ENCODE assay signal across 10 mouse cellular contexts in genomic region chr10:64861439-64861838, GRCm38 (mm10).
DNase-seq lines count a peak whose midpoint lies in the region; ATAC-seq and TF ChIP-seq lines count a peak whose summit lies in the region.
"Had no signal": no experiment of that assay in that cellular context is flagged by ENCODE, and none has a peak within 500 bp of the region (broad histone marks: within the 10 kb centered on the region; RNA-seq: fewer than 3 reads in every experiment).

No protein-coding gene starts in this region.

- H3K9ac ChIP-seq in hindbrain, postnatal 0 days (replicated peaks; ENCODE audit: low read length): no peak overlapping the region
- no peak overlapping the region for H3K9ac ChIP-seq in hindbrain, embryonic 11.5 days (ENCODE audit: low read depth, low read length)
- H3K9ac ChIP-seq: embryonic facial prominence, embryonic 12.5 days; neural tube, embryonic 15.5 days had no signal

- peak; percentile 8 for DNase-seq in hindbrain, postnatal 0 days (ENCODE audit: low spot score)
- DNase-seq in hindbrain, embryonic 11.5 days (ENCODE audit: low spot score): no peak
- DNase-seq in urinary bladder, postnatal 14 days (ENCODE audit: low spot score): peak; percentile 3
- DNase-seq in urinary bladder, postnatal 36 days (ENCODE audit: low spot score in 2 of 2): no peak
- DNase-seq in cerebellum, adult 8-10 months: peak; percentile 10
- DNase-seq in spleen, adult 12 weeks (ENCODE audit: low spot score): no peak
- DNase-seq in natural killer cell, adult 2 months (ENCODE audit: low spot score in 2 of 2): no peak

- no peak overlapping the region for H3K27ac ChIP-seq in hindbrain, postnatal 0 days
- H3K27ac ChIP-seq in hindbrain, embryonic 11.5 days (ENCODE audit: low read depth, low read length): no peak overlapping the region
- H3K27ac ChIP-seq: embryonic facial prominence, embryonic 12.5 days; macrophage; neural tube, embryonic 15.5 days had no signal

- no peaks in the 10 kb centered on the region for H3K27me3 ChIP-seq in hindbrain, postnatal 0 days (ENCODE audit: insufficient read depth, low read length)
- H3K27me3 ChIP-seq in hindbrain, embryonic 11.5 days (ENCODE audit: control insufficient read depth, insufficient read depth, low read length): no peaks in the 10 kb centered on the region
- H3K27me3 ChIP-seq: embryonic facial prominence, embryonic 12.5 days; neural tube, embryonic 15.5 days had no signal

- H3K4me3 ChIP-seq in hindbrain, postnatal 0 days (ENCODE audit: low read length): no peak overlapping the region
- H3K4me3 ChIP-seq in hindbrain, embryonic 11.5 days (ENCODE audit: low read depth, low read length): no peak overlapping the region
- H3K4me3 ChIP-seq: embryonic facial prominence, embryonic 12.5 days; neural tube, embryonic 15.5 days had no signal

- TF ChIP-seq CTCF in hindbrain, postnatal 0 days (IDR thresholded peaks at IDR 0.05; ENCODE audit: low read depth): peak; percentile 38

- no peak overlapping the region for H3K4me2 ChIP-seq in hindbrain, postnatal 0 days (ENCODE audit: low read depth, low read length)
- H3K4me2 ChIP-seq in hindbrain, embryonic 11.5 days (replicated peaks; ENCODE audit: low read depth, low read length): no peak overlapping the region
- H3K4me2 ChIP-seq: embryonic facial prominence, embryonic 12.5 days; neural tube, embryonic 15.5 days had no signal

- no peaks in the 10 kb centered on the region for H3K36me3 ChIP-seq in hindbrain, postnatal 0 days (ENCODE audit: insufficient read depth, low read length)
- H3K36me3 ChIP-seq in hindbrain, embryonic 11.5 days (ENCODE audit: control insufficient read depth, insufficient read depth, low read length): no peaks in the 10 kb centered on the region
- H3K36me3 ChIP-seq: embryonic facial prominence, embryonic 12.5 days; neural tube, embryonic 15.5 days had no signal

- 81% methylated on average over 2 of the region's 2 CpGs for WGBS in hindbrain, postnatal 0 days
- 78% methylated on average over 2 of the region's 2 CpGs for WGBS in hindbrain, embryonic 11.5 days

- H3K4me1 ChIP-seq in hindbrain, postnatal 0 days (ENCODE audit: insufficient read depth, low read length): no peaks in the 10 kb centered on the region
- no peaks in the 10 kb centered on the region for H3K4me1 ChIP-seq in hindbrain, embryonic 11.5 days (replicated peaks; ENCODE audit: control insufficient read depth, insufficient read depth, low read length)
- H3K4me1 ChIP-seq: embryonic facial prominence, embryonic 12.5 days; neural tube, embryonic 15.5 days had no signal

- ATAC-seq in hindbrain, postnatal 0 days: no peak
- no peak for ATAC-seq in hindbrain, embryonic 11.5 days (ENCODE audit: low FRiP score)

- no peaks in the 10 kb centered on the region for H3K9me3 ChIP-seq in hindbrain, postnatal 0 days (ENCODE audit: low read length)
- no peaks in the 10 kb centered on the region for H3K9me3 ChIP-seq in hindbrain, embryonic 11.5 days (ENCODE audit: control insufficient read depth, low read length)
- H3K9me3 ChIP-seq: embryonic facial prominence, embryonic 12.5 days; neural tube, embryonic 15.5 days had no signal

Comparison
In these comparisons a context has a peak if more than half of its experiments do, and no peak if none do; other contexts are left out.
1. DNase-seq: peak in hindbrain, postnatal 0 days (single experiment), urinary bladder, postnatal 14 days (single experiment) and cerebellum, adult 8-10 months (single experiment); none in hindbrain, embryonic 11.5 days (single experiment), urinary bladder, postnatal 36 days (0 of 2), spleen, adult 12 weeks (single experiment) and natural killer cell, adult 2 months (0 of 2).